Mouse (Mus musculus) left cerebral cortex, postnatal 4 days (tissue): Measurements from ENCODE around the gene Notch4. TPM values are rescaled to one million over a fixed set of nuclear protein-coding genes. Genes with fewer than 3 reads are reported as not detected.

ENCODE experiments used
- DNase-seq: peaks from one replicate; pipeline ENCODE4 v3.0.0-alpha.2; 2022
- intact Hi-C: fragments of 180-260 bp; cut with DNase I; formaldehyde crosslinking; loops from one replicate; pipeline ENCODE4 v1.15.1; 2025
- total RNA-seq, 2 experiments: library from RNA; stranded (reverse); gene quantifications; 2 replicates each; pipeline ENCODE4 v1.2.3; 2021

Gene Notch4
- total RNA-seq, 2 experiments from 2014 or later = 9.8 TPM

DNA sequence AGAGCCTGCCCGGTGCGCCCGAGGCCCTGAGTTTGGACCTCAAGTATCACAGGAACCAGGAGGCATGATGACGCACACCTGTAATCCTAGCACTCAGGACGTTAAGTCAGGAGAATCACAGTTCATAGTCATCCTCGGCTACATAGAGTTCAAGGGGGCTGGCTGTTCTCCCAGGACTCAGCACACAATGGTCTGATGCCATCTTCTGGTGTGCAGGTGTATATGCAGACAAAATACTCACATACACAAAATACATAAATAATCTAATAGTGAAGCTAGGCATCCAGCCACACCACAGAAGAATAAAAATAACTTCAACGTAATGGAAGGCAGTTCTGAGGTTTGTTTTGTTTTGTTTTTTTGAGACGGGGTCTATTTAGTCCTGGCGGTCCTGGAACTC lies 59.1 kb downstream of the Notch4 start:
- intact Hi-C loops = no loop called here
- no peak for DNase-seq

DNA sequence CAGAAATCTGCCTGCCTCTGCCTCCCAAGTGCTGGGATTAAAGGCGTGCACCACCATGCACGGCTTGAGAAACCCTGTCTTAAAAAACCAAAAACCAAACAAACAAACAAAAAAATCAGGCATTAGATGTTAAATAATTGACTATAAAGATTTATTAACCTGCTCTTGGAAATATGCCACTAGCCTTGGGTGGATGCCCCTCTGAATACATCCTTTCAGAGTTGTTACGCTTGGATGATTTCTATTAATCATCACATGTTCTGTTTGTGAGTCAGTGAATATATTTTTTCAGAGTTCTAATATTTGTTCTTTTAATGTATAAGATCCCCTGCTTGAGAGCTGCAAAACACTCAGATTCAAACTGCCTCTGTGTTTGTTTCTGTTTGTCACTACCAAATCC lies 60.9 kb downstream of the Notch4 start:
- intact Hi-C loops = no loop called here

DNA sequence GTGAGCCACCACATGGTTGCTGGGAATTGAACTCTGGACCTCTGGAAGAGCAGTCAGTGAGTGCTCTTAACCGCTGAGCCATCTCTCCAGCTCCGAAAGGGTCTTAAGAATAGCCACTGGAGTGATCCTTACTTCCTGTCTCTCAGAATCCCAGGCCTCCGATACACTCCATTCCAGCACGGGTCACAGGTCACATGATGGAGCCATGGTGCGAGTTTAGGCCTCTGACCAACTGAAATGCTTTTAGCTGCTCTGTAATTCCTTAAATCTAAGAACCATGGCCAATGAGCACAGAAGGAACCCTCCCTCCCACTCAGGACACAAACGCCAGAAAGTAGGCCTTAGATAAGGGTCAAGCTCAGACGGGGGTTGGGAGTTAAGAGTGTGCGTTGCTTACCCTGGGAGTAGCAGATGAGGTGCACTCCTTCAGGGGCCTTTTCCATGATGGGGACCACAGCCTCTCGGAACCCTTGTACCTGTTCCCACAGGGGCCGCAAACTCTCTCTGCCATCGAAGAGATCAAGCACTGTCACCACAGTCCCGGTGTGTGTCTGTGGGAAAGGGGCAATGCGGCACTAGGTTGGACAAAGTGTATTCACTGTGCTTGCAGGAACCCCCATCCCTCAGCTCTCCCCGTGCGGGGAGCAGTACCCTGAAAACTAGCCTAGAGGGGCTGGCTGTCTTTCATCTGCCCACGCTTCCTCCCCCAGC lies 62.1 kb downstream of the Notch4 start:
- intact Hi-C loops = no loop called here
- DNase-seq = no peak

More for the DNA sequence above, 60.9 kb downstream of the Notch4 start:
- no peak for DNase-seq

DNA sequence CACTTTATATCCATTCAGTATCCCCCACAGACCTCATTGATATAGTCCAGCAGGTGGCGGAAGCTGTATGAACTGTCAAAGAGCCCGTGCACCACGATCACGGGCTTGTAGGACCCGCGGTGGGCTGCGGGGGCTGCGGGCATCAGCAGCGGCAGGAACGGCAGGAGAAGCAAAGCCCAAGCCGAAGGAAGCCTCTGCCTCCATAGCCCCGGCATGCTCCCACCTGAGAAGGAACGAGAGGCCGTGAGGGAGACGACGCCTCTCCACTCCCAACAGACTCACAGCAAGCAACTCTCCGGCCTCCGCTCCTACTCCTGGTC lies 62.7 kb downstream of the Notch4 start:
- DNase-seq = peak; percentile 62
- intact Hi-C loops = no loop called here

DNA sequence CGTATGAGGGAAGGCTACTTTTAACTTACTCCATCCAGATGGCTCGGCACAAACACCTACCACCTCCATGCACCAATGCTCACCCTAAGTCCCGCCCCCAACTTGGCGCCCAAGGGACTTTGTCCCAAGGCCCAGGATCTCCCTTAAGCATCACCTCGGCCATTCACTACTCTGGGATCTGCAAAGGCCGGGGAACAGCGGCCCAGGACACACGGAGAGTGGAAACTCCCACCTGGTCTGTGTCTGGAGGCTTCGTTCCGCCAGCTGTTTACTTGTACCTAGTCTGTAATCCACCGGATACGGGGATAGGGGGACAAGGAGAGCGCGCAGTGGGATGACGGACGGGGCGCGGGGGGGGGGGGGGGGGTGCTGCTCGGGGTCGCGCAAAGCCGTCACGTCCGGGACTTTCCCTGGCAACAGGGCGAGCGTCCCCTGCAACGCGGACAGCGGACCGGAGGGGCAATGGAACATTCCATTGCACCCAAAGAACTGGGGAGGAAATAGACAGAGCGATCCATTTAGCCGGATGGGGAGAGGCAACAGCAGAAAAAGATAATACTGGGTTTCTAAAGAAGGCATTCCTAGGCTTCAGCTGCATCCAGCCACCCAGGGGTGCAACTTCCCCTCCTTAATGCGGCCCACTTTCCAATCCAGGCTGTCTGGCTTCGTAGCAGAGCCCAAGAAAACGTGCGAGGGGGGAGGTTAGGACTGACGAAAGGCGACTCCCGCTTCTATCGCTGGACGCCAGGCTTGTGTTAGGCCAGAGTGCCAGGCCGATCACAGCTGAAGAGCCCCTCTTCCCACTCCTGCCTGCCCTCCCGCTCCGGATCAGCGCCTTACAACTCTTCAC lies 63.2 kb downstream of the Notch4 start:
- peak; percentile 92 for DNase-seq
- intact Hi-C loops = no loop called here

DNA sequence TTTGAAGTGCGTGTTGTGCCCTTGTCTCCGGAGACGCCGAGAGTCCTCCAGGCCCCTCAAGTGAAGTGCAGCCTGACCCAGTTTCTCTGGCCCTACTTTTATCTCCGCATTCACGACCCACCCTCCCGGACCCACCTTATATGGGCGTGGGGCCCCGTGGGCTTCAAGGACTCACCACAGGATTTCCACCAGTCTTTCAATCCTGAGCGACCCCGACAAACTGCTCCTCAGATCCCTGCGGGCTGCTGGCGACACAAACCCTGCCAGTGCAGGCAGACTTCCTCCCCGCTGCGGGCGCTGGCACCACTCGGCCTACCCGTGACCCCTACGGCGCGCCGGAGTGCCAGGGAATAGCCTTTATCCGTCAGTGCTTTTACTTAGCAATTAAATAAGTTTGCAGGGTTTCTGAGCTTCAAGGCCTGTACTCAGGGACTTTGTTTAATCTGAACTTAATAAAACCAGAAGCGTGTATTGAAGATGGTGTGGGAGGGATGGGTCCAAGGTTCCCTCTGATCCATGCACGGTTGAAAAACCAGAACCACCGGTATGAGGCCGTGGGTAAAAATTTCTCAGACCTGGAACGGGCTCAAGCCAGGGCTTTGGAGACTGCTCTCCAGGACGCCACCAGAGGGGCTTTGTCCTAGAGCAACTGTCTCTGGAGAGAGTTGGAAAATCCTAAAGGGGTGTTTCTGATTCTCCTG lies 64.0 kb downstream of the Notch4 start, which contains the start of gene Ppt2:
TSS of gene Ppt2 (minus strand) at position 568 of the 701 bp plus-strand sequence.
- DNase-seq = no peak
- intact Hi-C loops = no loop called here

DNA sequence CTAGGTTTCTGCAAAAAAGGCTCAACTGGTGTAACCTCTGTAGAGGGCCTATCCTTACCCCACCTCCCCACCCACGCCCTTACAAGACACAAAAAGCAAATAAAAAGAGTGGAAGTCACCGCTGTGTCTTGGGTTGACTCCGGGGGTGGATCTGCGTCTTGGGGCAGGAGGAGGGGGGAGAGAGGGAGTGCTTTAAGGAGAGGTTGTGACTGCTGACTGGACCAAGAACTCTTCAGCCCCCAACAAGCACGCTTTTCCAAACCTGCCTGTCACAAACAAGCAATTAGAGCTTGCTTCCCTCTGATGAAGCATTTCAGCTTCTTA lies 64.5 kb downstream of the Notch4 start:
- no peak for DNase-seq
- intact Hi-C loops = no loop called here

DNA sequence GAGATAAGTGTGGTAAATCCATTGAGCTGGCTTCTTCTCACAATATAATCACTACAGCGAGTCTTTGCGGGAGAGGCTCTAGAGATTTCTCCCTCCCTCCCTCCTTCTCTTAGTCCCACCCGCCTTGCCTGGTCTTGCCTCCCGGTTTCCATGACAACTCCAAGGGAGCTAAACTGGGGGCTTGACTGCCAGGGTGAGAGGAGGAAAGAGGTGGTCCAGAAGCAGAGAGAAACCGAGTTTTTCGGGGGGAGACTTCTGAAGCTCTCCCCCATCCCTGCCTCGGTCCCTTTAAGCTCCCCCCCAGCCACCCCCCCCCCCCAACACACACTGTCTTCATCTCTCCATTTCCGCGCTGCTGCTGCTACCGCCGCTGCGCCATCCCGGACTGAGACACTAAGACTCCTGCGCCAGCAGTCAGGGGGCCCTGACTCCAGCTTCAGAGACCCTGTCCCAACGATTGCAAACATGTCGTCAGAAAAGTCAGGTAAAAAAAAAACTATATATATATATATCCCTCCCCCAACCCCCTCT lies 65.2 kb downstream of the Notch4 start, which contains the start of gene Prrt1:
TSS of gene Prrt1 (plus strand) at position 313 of the 531 bp plus-strand sequence.
- no peak for DNase-seq
- intact Hi-C loops = no loop called here

DNA sequence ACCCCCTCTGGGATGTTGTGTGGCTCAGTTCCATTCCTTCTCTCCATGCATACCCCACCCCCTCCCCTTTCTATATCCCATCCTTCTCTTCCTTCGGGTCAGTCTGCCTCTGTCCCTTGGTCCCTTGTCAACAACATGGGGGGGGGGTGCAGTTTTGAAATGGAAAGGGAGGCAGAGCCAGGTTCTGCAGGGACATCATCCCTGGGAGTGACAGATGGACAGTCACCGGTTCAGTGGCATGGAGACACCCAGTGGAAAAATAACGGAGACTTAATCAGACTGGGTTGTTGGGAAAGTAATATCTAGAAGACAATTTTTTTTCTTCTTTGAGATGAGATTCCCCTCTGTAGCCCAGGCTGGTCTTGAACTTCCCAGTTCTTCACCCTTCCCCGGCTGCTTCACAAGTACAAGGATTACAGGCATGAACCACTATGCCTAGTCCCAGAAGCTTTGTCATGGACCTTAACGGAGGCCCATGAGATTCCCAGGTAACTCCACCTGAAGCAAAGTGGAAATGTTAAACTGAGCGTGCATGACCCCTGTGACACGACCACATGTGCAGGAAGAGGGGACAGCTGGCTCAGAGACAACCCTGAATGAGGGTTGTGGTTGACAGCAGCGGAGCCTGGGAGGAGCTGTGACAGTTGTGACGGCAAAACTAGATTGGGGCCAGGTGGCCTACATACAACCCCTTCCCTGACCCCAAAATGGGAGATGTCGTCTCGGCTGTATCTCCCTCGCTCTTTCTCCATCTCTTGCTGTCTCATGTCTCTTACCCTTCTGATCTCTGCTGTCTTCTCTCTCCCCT lies 65.9 kb downstream of the Notch4 start:
- intact Hi-C loops = no loop called here
- DNase-seq = no peak

DNA sequence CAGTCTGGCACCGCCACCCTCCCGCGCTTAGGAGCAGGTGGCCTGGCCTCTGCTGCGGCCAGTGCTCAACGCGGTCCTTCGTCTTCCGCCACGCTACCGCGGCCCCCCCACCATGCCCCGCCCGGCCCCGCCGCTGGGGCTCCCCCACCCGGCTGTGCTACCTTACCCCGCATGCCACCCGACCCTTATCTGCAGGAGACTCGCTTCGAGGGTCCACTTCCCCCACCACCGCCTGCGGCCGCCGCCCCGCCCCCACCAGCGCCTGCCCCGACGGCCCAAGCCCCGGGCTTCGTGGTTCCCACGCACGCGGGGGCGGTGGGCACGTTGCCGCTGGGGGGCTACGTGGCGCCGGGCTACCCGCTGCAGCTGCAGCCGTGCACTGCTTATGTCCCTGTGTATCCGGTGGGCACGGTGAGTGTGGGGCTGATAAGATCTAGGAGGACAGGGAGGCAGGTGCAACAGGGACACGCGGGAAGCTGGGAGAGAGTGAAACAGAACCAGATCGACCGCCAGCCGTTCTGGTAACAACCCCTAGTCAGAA lies 66.8 kb downstream of the Notch4 start:
- DNase-seq = no peak
- intact Hi-C loops = no loop called here

DNA sequence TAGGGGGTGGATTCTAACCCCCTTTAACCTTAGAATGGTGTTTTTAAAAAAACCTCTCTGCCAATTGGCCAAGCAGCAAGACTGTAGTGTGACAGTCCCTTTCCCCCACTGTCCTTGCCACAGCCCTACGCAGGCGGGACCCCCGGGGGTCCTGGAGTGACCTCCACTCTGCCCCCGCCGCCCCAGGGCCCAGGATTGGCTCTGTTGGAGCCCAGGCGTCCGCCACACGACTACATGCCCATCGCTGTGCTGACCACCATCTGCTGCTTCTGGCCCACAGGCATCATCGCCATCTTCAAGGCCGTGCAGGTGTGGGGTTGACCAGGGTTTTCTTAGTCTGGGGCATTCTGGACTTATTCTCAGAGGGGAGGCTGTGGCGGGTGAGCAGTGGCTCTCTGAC lies 67.6 kb downstream of the Notch4 start:
- DNase-seq = no peak
- intact Hi-C loops = no loop called here

DNA sequence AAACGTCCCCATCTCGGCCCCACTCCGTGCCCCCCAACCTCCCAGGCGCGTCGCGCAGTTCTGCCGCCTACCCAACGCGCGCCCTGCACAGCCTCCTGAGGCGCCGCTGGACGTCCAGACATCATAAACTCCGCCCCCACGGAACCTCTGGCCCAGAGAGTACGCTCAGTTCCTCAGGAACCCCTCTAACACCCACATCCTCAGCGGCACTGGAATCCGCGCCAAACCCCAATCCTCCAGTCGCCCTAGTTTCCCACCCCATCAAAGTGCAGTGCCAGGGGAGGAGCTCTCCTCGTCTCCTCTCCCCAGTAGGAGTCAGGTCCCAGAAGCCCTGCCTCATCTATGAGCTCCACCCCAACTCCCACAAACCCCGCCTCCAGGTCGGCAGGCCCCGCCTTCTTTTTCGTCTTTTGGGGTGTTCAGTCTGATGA lies 68.2 kb downstream of the Notch4 start:
- DNase-seq = peak; percentile 55
- intact Hi-C loops = no loop called here

DNA sequence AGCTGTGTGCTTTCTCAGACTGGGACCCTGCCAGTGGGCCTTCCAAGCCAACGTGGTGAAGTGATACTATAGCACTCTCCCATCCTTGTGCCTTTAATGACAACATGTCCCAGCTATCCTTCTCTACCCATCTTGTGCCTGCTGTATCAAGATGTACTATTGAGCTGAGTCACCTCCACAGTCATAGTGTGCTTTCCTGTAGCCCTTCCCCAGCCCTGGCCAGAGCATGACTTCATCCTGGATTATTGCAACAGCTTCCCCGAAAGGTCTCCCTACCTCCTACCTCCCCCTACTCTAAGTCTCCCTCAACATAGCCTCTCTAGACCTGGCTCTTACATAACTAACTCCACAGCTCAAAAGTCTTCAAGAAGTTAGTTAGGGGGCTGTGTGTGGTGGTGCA lies 71.6 kb downstream of the Notch4 start:
- no peak for DNase-seq
- intact Hi-C loops = no loop called here

DNA sequence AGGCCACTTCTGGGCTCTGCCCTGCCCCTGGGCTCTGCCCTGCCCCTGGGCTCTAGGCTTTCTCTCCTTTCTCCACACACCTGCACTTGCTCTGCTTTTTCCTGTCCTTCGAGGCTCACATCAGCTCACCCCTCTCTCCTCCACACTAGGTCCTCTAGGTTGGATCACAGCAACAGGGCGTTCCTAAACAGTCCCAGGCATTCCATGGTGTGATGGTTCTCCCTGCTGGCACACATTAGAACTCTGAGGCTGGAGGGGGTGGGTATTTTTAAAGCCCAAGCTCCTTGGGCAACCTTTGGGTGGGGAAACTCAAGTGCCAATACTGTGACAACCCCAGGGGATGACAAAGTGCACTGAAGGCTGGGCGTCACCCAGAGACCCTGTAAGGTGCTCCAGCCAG lies 73.4 kb downstream of the Notch4 start:
- intact Hi-C loops = no loop called here
- no peak for DNase-seq

Other genes with a start within 250 kb of the Notch4 start
- not detected for gene H2-Eb2, start 238.6 kb upstream of the Notch4 start, total RNA-seq
- gene Btnl2, start 209.4 kb upstream of the Notch4 start, total RNA-seq = under 1 TPM; 0.36 to 0.38 TPM
- not detected for gene Btnl1, start 187.1 kb upstream of the Notch4 start, total RNA-seq
- 10 to 100 TPM in 1 of 2 experiments, 1 to 10 TPM in 1; 8.2 to 11.1 TPM for gene BC051142, start 165.4 kb upstream of the Notch4 start, total RNA-seq
- gene Btnl4, start 87.0 kb upstream of the Notch4 start, total RNA-seq = not detected
- not detected for gene Btnl6, start 46.9 kb upstream of the Notch4 start, total RNA-seq
- 1 to 10 TPM; 1.6 to 2.8 TPM for gene Gpsm3, start 25.5 kb downstream of the Notch4 start, total RNA-seq
- gene Pbx2, start 27.0 kb downstream of the Notch4 start, total RNA-seq = 10 to 100 TPM; 36.2 to 39.3 TPM
- 1 to 10 TPM; 1.8 TPM for gene Ager, start 33.6 kb downstream of the Notch4 start, total RNA-seq
- gene Rnf5, start 39.4 kb downstream of the Notch4 start, total RNA-seq = 100 to 1,000 TPM; 106 to 109 TPM
- gene Agpat1, start 40.0 kb downstream of the Notch4 start, total RNA-seq = 100 to 1,000 TPM; 145 to 154 TPM
- gene Egfl8, start 51.7 kb downstream of the Notch4 start, total RNA-seq = 1 to 10 TPM; 4.9 to 5.9 TPM
- 10 to 100 TPM; 30.3 to 32.7 TPM for gene Ppt2, start 64.2 kb downstream of the Notch4 start, total RNA-seq
- 10 to 100 TPM; 78.2 to 81.9 TPM for gene Prrt1, start 65.3 kb downstream of the Notch4 start, total RNA-seq
- gene Fkbpl, start 80.5 kb downstream of the Notch4 start, total RNA-seq = 10 to 100 TPM in 1 of 2 experiments, 1 to 10 TPM in 1; 7.9 to 10.5 TPM
- gene Atf6b, start 82.9 kb downstream of the Notch4 start, total RNA-seq = 10 to 100 TPM; 72.8 to 75.4 TPM
- 1 to 10 TPM; 1.9 to 2.2 TPM for gene Tnxb, start 106.3 kb downstream of the Notch4 start, total RNA-seq
- 1 to 10 TPM; 4.4 TPM for gene C4b, start 179.6 kb downstream of the Notch4 start, total RNA-seq
- gene Cyp21a1, start 240.3 kb downstream of the Notch4 start, total RNA-seq = not detected